Mouse (Mus musculus): Measurements from ENCODE around the gene Arhgap22. TPM values are rescaled to one million over a fixed set of nuclear protein-coding genes. Genes with fewer than 3 reads are reported as not detected.

The Arhgap22 gene
- polyA plus RNA-seq, 1 experiment from 2014 or later = 4.1 TPM

GRCm38 (mm10) chr14:33398065-33398860 is 184.4 kb downstream of the Arhgap22 start:
- no peak for ATAC-seq (replicated peaks; ENCODE audit: low FRiP score)
- no peak overlapping the region for H3K27ac ChIP-seq
- no peak overlapping the region for H3K9ac ChIP-seq
- no peaks in the 10 kb centered on the region for H3K4me1 ChIP-seq
- no peaks in the 10 kb centered on the region for H3K27me3 ChIP-seq
- no peaks in the 10 kb centered on the region for H3K9me3 ChIP-seq (replicated peaks)
- H3K36me3 ChIP-seq = peaks cover 12% of the 10 kb centered on the region
- no peak overlapping the region for H3K4me2 ChIP-seq
- WGBS = 83% methylated on average over 5 of the region's 5 CpGs
- H3K4me3 ChIP-seq (replicated peaks) = no peak overlapping the region

DNA sequence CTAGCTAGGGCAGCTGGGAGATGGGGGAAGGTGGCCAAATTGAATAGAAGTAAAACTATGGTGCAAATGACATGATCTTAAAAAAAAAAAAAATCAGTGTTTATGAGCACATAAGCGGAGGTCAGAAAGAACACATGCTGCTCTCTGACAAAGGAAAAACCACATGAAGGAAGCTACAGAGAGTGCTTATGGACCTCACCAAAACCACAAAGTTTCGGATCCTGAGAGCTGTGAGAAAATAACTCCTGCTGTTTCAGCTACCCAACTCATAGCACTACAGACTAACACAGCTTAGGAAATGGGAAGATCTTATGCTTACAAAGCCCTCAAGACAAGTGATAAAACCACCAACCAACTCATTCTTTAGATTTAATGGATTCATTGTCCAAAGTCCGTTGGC is 186.2 kb downstream of the Arhgap22 start:
- H3K4me1 ChIP-seq = no peaks in the 10 kb centered on the region
- H3K4me3 ChIP-seq (replicated peaks) = no peak overlapping the region
- ATAC-seq (replicated peaks; ENCODE audit: low FRiP score) = no peak
- peaks cover 12% of the 10 kb centered on the region for H3K36me3 ChIP-seq
- H3K9ac ChIP-seq = no peak overlapping the region
- no peaks in the 10 kb centered on the region for H3K27me3 ChIP-seq
- no peak overlapping the region for H3K27ac ChIP-seq
- H3K4me2 ChIP-seq = no peak overlapping the region
- WGBS = 78% methylated on average over 3 of the region's 3 CpGs
- H3K9me3 ChIP-seq (replicated peaks) = no peaks in the 10 kb centered on the region

DNA sequence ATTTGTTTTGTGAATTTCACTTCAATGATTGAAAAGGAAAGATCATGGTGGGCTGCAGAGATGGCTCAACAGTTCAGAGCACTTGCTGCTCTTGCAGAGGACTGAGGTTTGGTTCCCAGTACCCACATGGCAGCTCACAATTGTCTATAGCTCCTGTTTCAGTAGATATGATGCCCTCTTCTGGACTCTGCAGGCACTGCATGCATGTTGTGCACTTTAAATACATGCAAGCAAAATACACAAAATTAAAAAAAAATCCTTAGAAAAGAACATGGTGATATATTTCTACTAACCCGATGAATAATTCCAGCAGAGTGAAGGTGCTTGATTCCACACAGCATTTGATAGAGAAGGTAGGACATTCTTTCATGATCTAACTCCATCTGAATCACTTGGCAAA is 188.5 kb downstream of the Arhgap22 start:
- no peak overlapping the region for H3K4me2 ChIP-seq
- H3K9me3 ChIP-seq (replicated peaks) = no peaks in the 10 kb centered on the region
- ATAC-seq (replicated peaks; ENCODE audit: low FRiP score) = no peak
- no peak overlapping the region for H3K4me3 ChIP-seq (replicated peaks)
- H3K4me1 ChIP-seq = no peaks in the 10 kb centered on the region
- peaks cover 20% of the 10 kb centered on the region for H3K36me3 ChIP-seq
- no peak overlapping the region for H3K9ac ChIP-seq
- H3K27me3 ChIP-seq = no peaks in the 10 kb centered on the region
- no peak overlapping the region for H3K27ac ChIP-seq
- WGBS = 98% methylated on average over 1 of the region's 1 CpGs

DNA sequence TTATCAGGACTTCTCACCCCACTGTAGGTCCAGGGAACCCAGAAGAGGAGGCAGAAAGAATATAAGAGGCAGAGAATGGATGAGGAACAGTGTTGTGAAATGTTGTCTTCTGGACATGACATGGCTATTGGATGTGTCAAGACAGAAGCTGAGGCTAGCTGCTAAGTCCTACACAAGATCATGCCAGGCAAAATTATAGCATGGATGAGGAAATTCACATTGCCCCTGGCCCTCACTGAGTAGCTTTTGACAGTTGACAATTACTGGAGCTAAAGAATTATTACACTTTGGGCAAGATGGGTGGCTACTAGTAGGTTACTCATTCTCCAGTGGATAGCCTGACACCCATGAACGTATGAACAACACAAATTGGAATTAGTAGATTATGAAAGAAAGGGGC is 201.9 kb downstream of the Arhgap22 start:
- no peak overlapping the region for H3K4me3 ChIP-seq (replicated peaks)
- H3K9me3 ChIP-seq (replicated peaks) = no peaks in the 10 kb centered on the region
- H3K27me3 ChIP-seq = no peaks in the 10 kb centered on the region
- H3K27ac ChIP-seq = no peak overlapping the region
- no peaks in the 10 kb centered on the region for H3K36me3 ChIP-seq
- 79% methylated on average over 1 of the region's 1 CpGs for WGBS
- no peak overlapping the region for H3K9ac ChIP-seq
- peaks cover 8% of the 10 kb centered on the region for H3K4me1 ChIP-seq
- ATAC-seq (replicated peaks; ENCODE audit: low FRiP score) = no peak
- H3K4me2 ChIP-seq = no peak overlapping the region

DNA sequence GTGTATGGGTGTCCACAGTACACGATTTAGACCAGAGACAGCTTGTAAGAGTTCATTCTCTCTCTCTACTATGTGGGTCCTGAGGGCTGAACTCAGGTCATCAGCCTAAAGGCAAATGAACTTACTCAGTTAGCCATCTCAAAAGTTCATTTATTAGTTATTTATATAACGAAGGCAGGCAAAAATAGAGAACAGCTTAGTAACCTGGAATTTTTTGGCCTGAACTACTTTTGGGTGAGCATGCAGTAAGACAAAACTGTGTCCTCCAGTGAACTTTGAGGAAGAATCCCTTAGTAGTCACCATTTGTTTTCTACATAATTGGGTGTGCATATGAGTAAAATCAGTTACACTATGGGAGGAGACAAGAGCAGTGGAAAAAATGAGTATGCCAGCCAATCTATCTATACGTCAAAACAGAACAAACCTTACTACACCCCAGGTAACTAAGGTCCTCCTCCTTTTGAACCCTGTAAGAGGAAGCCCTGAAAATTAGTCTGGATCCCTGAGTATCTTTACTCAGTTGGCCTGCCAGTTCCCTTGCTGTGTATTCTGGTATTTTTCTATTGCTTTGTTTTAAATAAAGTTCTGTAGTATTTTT is 204.6 kb downstream of the Arhgap22 start:
- Histone ChIP-seq H3K4me2 (no peak overlapping the region), H3K9ac (no peak overlapping the region), H3K27me3 (no peaks in the 10 kb centered on the region), H3K4me1 (0 out of 2 replicates have a peak, but pooled peaks cover 2% of the 10 kb centered on the region), H3K9me3 (replicated peaks) (no peaks in the 10 kb centered on the region), H3K36me3 (no peaks in the 10 kb centered on the region), H3K4me3 (replicated peaks) (no peak overlapping the region), H3K27ac (no peak overlapping the region)
- 93% methylated on average over 3 of the region's 3 CpGs for WGBS
- ATAC-seq (replicated peaks; ENCODE audit: low FRiP score) = no peak

Other genes starting within 250 kb of the Arhgap22 start
- 0.42 and 0.60 TPM in 2 replicates for gene Lrrc18, start 222.6 kb upstream of the Arhgap22 start, polyA plus RNA-seq (2015; fragmentation: Nextera tagmentation; extraction: Ambion mirVana)
- gene Wdfy4, start 28.5 kb upstream of the Arhgap22 start, polyA plus RNA-seq (2015; fragmentation: Nextera tagmentation; extraction: Ambion mirVana) = 0.18 and 0.22 TPM in 2 replicates
- gene Mapk8, start 233.1 kb downstream of the Arhgap22 start, polyA plus RNA-seq (2015; fragmentation: Nextera tagmentation; extraction: Ambion mirVana) = 17.8 and 19.9 TPM in 2 replicates